Mouse (Mus musculus) macrophage (primary cell): Measurements from ENCODE around the gene Gm40460. TPM values are rescaled to one million over a fixed set of nuclear protein-coding genes. Genes with fewer than 3 reads are reported as not detected.
"Not testable (repeated sequence)": the region's sequence is repeated elsewhere in the genome, so short reads cannot be mapped to it uniquely, and the experiment has no call there.

Experiments
- H3K27ac ChIP-seq: fragments of 350-480 bp; formaldehyde crosslinking; 2 replicates; pipeline ENCODE4 v1.9.0; 2021
- H3K36me3 ChIP-seq: fragments of 350-480 bp; formaldehyde crosslinking; 2 replicates; pipeline ENCODE4 v1.9.0; 2021; ENCODE audit errors: inconsistent target
- H3K4me3 ChIP-seq: fragments of 350-480 bp; formaldehyde crosslinking; 2 replicates; pipeline ENCODE4 v1.9.0; 2021; ENCODE audit errors: inconsistent target
- H3K79me2 ChIP-seq: fragments of 350-480 bp; formaldehyde crosslinking; 2 replicates; pipeline ENCODE4 v1.9.0; 2021; ENCODE audit errors: inconsistent target
- WGBS: methylation state at CpG from one replicate; pipeline ENCODE4 v1.1.7; 2026; ENCODE audit warnings: inconsistent platforms; ENCODE audit not compliant: missing documents; 5-methylcytosine and 5-hydroxymethylcytosine counted together
- polyA plus RNA-seq: library from polyadenylated mRNA; stranded (reverse); fragments of 250-400 nt; gene quantifications from 3 replicates; pipeline ENCODE4 v1.2.4, GENCODE M21; 2018; ENCODE audit warnings: inconsistent platforms
- total RNA-seq, 78 experiments: library from RNA; depleted of rRNA; stranded (reverse); fragments of 250-400 nt; gene quantifications; 1 replicate in 9 of 78; 2 replicates in 24 of 78; 3 replicates in 43 of 78; 4 replicates in 2 of 78; pipeline ENCODE4 v1.2.4; 2018; ENCODE audit warnings: inconsistent platforms in 56 of 78

The Gm40460 gene
- not detected for total RNA-seq (2018; cell fraction: chromatin; rRNA removed)
- not detected for total RNA-seq (2018; cell fraction: cytosol; rRNA removed)
- total RNA-seq (2018; cell fraction: nucleus; rRNA removed) = not detected
- not detected in 3 replicates for polyA plus RNA-seq

- Histone ChIP-seq H3K27ac (no peak within 1 kb of the TSS), H3K4me3 (no peak within 1 kb of the TSS), H3K36me3 (no peaks in the 10 kb centered on the region), H3K79me2 (no peaks in the 10 kb centered on the region)
- 48% methylated on average over 2 of the region's 2 CpGs for WGBS
Observed at GRCm38 (mm10) chr7:142240978-142241377, at the start of gene Gm40460. TSS of gene Gm40460 (minus strand) at chr7:142241078.

DNA sequence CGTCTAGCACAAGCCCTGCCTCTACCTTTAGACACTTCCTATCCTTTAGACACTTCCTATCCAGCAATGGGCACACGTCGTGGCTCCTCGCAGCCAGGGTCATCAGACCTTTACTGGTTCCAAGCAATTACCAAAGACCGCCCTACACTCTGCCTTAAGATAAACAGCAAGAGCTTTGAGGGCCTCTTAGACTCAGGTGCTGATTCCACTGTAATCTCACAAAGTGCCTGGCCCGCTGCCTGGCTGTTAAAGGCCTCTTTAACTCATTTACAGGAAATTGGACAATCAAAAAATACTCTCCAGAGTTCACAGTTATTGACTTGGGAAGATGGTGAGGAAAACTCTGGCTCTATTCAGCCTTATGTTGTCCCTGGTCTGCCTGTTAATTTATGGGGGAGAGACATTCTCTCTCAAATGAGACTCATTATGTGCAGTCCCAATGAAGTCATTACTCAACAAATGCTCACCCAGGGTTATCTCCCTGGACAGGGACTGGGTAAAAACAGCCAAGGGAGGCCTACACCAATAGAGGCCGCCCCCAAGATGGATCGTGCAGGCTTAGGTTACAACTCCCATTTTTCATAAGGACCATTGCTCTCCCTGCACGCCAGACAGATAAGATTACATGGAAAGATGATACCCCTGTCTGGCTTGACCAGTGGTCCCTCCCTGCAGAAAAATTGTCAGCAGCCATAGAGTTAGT lies 45.2 kb upstream of the Gm40460 start:
- H3K36me3 ChIP-seq, H3K4me3 ChIP-seq, H3K79me2 ChIP-seq, H3K27ac ChIP-seq: not testable (repeated sequence)
- 92% methylated on average over 9 of the region's 9 CpGs for WGBS

DNA sequence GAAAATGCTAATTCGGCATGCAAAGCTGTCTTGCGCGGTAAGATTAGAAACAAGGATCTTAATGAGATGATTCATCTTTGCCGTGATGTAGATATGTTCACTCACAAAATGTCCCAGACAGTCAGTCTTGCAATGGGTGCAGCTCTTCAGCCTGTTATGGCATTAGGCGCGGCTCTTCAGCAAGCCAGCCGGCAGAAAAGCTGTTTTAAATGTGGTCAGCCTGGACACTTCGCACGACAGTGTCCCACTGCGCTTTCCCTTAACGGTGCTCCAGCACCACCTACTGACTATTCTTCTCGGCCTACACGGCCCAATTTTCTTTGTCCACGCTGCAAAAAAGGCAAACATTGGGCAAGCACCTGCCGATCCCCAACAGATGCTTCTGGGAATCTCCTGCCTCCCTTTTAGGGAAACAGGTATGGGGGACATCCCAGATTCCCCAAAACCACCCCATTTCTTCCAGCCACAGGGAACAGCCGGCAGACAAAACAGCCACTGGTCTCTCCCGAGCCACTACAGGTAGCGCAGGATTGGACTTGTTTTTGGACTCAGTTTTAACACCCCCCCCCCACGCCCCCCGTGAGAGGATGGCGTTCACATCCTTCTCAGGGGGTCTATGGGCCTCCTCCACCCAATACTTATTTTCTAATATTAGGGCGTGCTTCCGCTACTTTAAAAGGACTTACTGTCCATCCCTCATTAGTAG lies 44.4 kb upstream of the Gm40460 start:
- Histone ChIP-seq H3K4me3 (no peak overlapping the region), H3K79me2 (no peaks in the 10 kb centered on the region), H3K27ac (no peak overlapping the region), H3K36me3 (no peaks in the 10 kb centered on the region)
- WGBS = 28% methylated on average over 23 of the region's 23 CpGs

DNA sequence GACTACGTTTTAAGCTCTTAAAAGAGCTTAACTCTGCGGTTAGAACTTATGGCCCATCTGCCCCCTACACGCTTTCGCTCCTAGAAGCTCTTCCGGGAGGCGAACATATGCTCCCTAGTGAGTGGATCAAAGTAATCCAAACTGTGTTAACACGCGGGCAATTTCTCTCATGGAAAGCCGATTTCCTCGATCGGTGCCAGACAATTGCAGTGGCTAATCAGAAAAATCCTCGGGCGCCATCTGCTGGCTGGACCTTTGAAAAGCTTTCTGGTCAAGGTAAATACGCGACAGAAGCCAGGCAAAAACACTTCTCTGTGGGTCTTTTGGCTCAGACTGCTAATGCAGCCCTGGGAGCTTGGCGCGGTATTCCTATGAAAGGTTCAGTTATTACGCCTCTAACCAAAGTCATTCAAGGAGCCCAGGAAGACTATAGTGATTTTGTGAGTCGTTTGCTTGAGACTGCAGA lies 43.8 kb upstream of the Gm40460 start:
- H3K36me3 ChIP-seq = no peaks in the 10 kb centered on the region
- under 1% methylated on average over 19 of the region's 19 CpGs for WGBS
- H3K27ac ChIP-seq = no peak overlapping the region
- H3K4me3 ChIP-seq = peak overlapping the region; percentile 53
- no peaks in the 10 kb centered on the region for H3K79me2 ChIP-seq

GRCm38 (mm10) chr7:142284023-142284591 lies 43.2 kb upstream of the Gm40460 start:
- peak overlapping the region; percentile 53 for H3K4me3 ChIP-seq
- under 1% methylated on average over 37 of the region's 38 CpGs for WGBS
- H3K79me2 ChIP-seq = no peaks in the 10 kb centered on the region
- no peaks in the 10 kb centered on the region for H3K36me3 ChIP-seq
- no peak overlapping the region for H3K27ac ChIP-seq

GRCm38 (mm10) chr7:142282847-142283246 lies 42.0 kb upstream of the Gm40460 start:
- H3K79me2 ChIP-seq, H3K27ac ChIP-seq, H3K36me3 ChIP-seq, H3K4me3 ChIP-seq: not testable (repeated sequence)
- 100% methylated on average over 1 of the region's 2 CpGs for WGBS

- H3K36me3 ChIP-seq, H3K27ac ChIP-seq: not testable (repeated sequence)
- WGBS = 100% methylated on average over 1 of the region's 1 CpGs
Observed at GRCm38 (mm10) chr7:142279291-142279690, 38.4 kb upstream of the Gm40460 start.

DNA sequence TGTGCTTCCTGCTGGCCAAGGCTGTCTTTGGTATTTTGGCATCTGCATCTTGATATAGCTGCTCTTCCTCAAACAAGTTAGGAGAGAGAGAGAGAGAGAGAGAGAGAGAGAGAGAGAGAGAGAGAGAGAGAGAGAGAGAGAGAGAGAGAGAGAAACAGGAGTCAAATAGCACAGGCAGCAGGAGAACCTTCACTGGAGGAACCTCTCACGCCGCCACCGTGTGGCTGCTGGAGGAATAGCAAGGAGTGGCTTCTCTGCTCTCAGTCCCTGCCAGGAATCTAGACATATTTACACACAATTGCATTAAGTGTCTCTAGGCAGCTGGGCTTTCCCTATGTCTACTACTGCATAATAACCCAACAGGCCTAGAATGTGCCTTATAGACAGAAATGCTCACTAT lies 37.3 kb upstream of the Gm40460 start:
- H3K36me3 ChIP-seq, H3K79me2 ChIP-seq, H3K4me3 ChIP-seq, H3K27ac ChIP-seq: not testable (repeated sequence)
- WGBS = 0% methylated on average over 3 of the region's 3 CpGs

More at GRCm38 (mm10) chr7:142279291-142279690, 38.4 kb upstream of the Gm40460 start:
- H3K79me2 ChIP-seq, H3K4me3 ChIP-seq: not testable (repeated sequence)

GRCm38 (mm10) chr7:142274263-142274662 lies 33.4 kb upstream of the Gm40460 start, which contains the start of gene Gm4559:
TSS of gene Gm4559 (minus strand) at chr7:142274363.
- H3K4me3 ChIP-seq, H3K79me2 ChIP-seq, H3K36me3 ChIP-seq, H3K27ac ChIP-seq: not testable (repeated sequence)

DNA sequence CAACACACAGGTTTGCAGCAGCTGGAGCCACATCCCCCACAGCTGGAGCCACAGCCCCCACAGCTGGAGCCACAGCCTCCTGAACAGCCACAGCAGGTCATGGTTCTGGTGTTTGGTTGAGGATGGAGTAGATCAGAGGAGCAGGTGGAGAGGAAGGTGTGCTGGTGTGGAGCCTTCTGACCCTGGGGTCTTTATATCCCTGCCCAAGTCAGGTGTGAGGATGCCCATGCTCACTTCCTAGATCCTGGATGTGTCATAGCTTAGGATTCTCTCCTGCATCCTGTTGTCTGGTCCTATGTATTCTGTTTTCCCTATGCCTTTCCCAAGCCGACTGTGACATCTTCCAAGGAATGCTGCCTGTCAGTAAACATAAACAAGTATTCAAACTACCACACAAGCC lies 17.4 kb upstream of the Gm40460 start, which contains the start of gene Gm2431:
TSS of gene Gm2431 (minus strand) at position 101 of the 400 bp plus-strand sequence.
- not testable (repeated sequence) for H3K36me3 ChIP-seq, H3K79me2 ChIP-seq, H3K27ac ChIP-seq, H3K4me3 ChIP-seq
- 29% methylated on average over 1 of the region's 1 CpGs for WGBS

DNA sequence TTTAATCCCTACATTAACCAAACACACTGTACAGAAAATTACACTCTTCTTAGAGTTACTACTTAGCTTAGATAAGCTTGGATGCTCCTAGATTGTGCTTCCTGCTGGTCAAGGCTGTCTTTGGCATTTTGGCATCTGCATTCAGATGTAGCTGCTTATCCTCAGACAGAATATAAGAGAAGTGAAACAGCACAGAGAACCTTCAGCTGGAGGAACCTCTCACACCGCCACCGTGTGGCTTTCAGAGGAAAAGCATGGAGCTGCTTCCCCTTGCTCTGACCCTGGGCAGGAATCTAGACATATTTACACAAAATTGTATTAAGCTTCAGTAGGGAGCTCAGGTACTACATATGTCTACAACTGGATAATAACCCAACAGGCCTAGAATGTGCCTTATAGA lies 14.6 kb upstream of the Gm40460 start:
- no peaks in the 10 kb centered on the region for H3K36me3 ChIP-seq
- 4% methylated on average over 2 of the region's 2 CpGs for WGBS
- no peaks in the 10 kb centered on the region for H3K79me2 ChIP-seq
- no peak overlapping the region for H3K27ac ChIP-seq
- H3K4me3 ChIP-seq = no peak overlapping the region

DNA sequence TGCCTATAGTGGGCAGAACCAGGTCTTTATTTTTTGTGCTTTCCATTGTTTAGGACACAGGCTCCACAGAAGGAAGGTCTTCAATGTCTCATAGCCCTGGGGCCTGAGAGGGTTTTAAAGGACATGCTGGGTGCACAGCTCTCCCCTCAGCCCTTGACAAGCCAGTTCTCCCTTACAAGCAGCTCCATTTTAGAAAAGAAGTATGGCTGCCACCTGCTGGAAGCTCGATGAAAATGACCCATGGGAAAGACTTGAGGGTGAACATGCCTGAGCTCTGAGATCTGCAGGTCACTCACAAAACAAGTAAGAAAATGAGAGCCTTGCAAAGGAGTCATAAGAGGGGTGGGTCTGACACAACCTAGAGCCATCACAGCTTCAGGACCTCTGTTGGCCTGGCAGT lies 8.9 kb upstream of the Gm40460 start:
- H3K27ac ChIP-seq = no peak overlapping the region
- no peak overlapping the region for H3K4me3 ChIP-seq
- H3K79me2 ChIP-seq = no peaks in the 10 kb centered on the region
- 0% methylated on average over 1 of the region's 1 CpGs for WGBS
- H3K36me3 ChIP-seq = no peaks in the 10 kb centered on the region

DNA sequence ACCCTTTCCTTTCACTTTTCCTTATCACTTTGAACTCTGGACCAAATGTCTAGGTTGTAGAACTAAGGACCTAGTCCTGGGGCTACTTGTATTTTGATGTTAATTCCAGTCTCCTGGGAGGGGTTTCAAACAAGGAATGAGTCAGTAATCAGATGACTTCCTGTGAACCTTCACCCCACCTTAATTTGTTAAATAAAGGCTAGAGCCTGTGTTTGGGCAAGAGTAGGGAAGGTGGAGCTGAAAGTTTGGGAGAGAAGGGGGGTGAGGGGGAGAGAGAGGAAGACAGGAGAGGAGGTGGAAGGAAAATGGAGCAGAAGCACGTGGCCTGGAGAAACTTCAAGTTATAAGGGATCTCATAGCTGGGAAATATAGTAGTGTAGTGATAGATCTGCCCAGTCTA lies 9.3 kb downstream of the Gm40460 start:
- 100% methylated on average over 1 of the region's 1 CpGs for WGBS
- no peak overlapping the region for H3K4me3 ChIP-seq
- H3K27ac ChIP-seq = no peak overlapping the region
- H3K36me3 ChIP-seq = no peaks in the 10 kb centered on the region
- H3K79me2 ChIP-seq = no peaks in the 10 kb centered on the region

DNA sequence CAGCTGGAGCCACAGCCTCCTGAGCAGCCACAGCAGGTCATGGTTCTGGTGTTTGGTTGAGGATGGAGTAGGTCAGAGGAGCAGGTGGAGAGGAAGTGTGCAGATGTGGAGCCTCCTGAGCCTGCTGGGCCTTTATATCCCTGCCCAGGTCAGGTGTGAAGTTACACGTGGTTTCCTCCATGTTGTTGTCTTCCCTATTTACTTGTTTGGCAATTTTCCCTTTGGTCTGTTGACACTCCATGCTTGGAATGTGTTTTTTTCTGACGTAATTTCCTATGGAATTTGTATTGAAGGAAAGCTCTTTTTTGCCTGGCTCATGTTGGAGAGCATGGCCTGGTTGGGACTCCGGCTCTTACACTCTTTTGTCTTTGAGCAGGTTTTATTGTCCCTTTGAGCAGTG lies 11.0 kb downstream of the Gm40460 start, which contains the start of gene Krtap5-5:
TSS of gene Krtap5-5 (minus strand) at position 101 of the 400 bp plus-strand sequence.
- H3K27ac ChIP-seq, H3K79me2 ChIP-seq, H3K4me3 ChIP-seq, H3K36me3 ChIP-seq: not testable (repeated sequence)
- 65% methylated on average over 3 of the region's 3 CpGs for WGBS

DNA sequence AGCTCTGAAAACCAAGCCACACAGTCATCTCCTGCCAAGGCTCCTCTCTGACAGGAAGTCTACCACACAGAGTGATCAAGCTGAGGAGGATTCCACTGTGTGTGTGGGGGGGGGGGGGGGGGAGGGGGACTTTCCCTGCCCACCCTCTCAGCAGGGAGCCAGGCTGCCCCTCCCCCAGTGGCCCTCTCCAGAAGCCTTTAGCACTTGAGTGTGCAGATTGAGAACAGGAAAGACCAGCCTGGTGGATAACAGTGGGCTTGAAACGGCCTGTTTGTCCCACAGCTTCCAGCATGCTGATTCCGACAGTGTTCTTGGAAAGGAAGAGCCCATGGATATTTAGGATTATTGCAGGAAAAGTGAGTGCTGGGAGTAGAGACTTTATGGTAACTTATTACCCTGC lies 16.4 kb downstream of the Gm40460 start:
- H3K27ac ChIP-seq = no peak overlapping the region
- no peak overlapping the region for H3K4me3 ChIP-seq
- no peaks in the 10 kb centered on the region for H3K79me2 ChIP-seq
- WGBS = 67% methylated on average over 2 of the region's 2 CpGs
- H3K36me3 ChIP-seq = no peaks in the 10 kb centered on the region
